Mouse (Mus musculus) R1 (cell line): ENCODE results near the gene Eif3b.
"Not testable (repeated sequence)": the region's sequence is repeated elsewhere in the genome, so short reads cannot be mapped to it uniquely, and the experiment has no call there.

Experiments used
- DNase-seq: peaks from one replicate; pipeline ENCODE4 v3.0.0-alpha.2; 2018; ENCODE audit warnings: low read depth, low spot score

Eif3b gene

GRCm38 (mm10) chr5:140396166-140396940 lies 22.8 kb upstream of the Eif3b start:
- DNase-seq: peak; percentile 36

- no peak for DNase-seq
Measured at GRCm38 (mm10) chr5:140402640-140403270, 16.4 kb upstream of the Eif3b start.

GRCm38 (mm10) chr5:140405126-140405525 lies 14.0 kb upstream of the Eif3b start:
- DNase-seq: no peak

GRCm38 (mm10) chr5:140406666-140407065 lies 12.5 kb upstream of the Eif3b start:
- no peak for DNase-seq

- peak; percentile 64 for DNase-seq
Measured at GRCm38 (mm10) chr5:140408801-140409200, 10.3 kb upstream of the Eif3b start.

GRCm38 (mm10) chr5:140411339-140411738 lies 7.8 kb upstream of the Eif3b start:
- DNase-seq: peak; percentile 88

- no peak for DNase-seq
Measured at GRCm38 (mm10) chr5:140414647-140415046, 4.5 kb upstream of the Eif3b start.

GRCm38 (mm10) chr5:140418106-140418488 lies 1.0 kb upstream of the Eif3b start:
- peak; percentile 63 for DNase-seq

- peak; percentile 48 for DNase-seq
Measured at GRCm38 (mm10) chr5:140419442-140420080, 433 bp downstream of the Eif3b start.

- DNase-seq: no peak
Measured at GRCm38 (mm10) chr5:140420616-140421015, 1.5 kb downstream of the Eif3b start.

GRCm38 (mm10) chr5:140425016-140425783 lies 6.1 kb downstream of the Eif3b start:
- no peak for DNase-seq

- not testable (repeated sequence) for DNase-seq
Measured at GRCm38 (mm10) chr5:140439117-140439516, 20.0 kb downstream of the Eif3b start.

GRCm38 (mm10) chr5:140441406-140441805 lies 22.3 kb downstream of the Eif3b start:
- DNase-seq: no peak

- DNase-seq: peak; percentile 72
Measured at GRCm38 (mm10) chr5:140444012-140444411, 24.9 kb downstream of the Eif3b start.

- DNase-seq: no peak
Measured at GRCm38 (mm10) chr5:140445345-140445744, 26.2 kb downstream of the Eif3b start, which contains the start of gene Gm4869. Gm4869 (plus strand) TSS chr5:140445645.

- no peak for DNase-seq
Measured at GRCm38 (mm10) chr5:140446054-140446453, 26.9 kb downstream of the Eif3b start.

- no peak for DNase-seq
Measured at GRCm38 (mm10) chr5:140454488-140454887, 35.4 kb downstream of the Eif3b start.

- DNase-seq: no peak
Measured at GRCm38 (mm10) chr5:140455466-140455865, 36.3 kb downstream of the Eif3b start.

- DNase-seq: no peak
Measured at GRCm38 (mm10) chr5:140461476-140461875, 42.3 kb downstream of the Eif3b start.

- DNase-seq: peak; percentile 33
Measured at GRCm38 (mm10) chr5:140463151-140463550, 44.0 kb downstream of the Eif3b start.

- DNase-seq: peak; percentile 71
Measured at GRCm38 (mm10) chr5:140464943-140465342, 45.8 kb downstream of the Eif3b start.

GRCm38 (mm10) chr5:140472336-140472735 lies 53.2 kb downstream of the Eif3b start:
- peak; percentile 80 for DNase-seq
